Mouse (Mus musculus): ENCODE measurements around the gene Cnot3. TPM values are rescaled to one million over a fixed set of nuclear protein-coding genes. Genes with fewer than 3 reads are reported as not detected.
"Not testable (repeated sequence)": the region's sequence is repeated elsewhere in the genome, so short reads cannot be mapped to it uniquely, and the experiment has no call there.

The Cnot3 gene
- polyA plus RNA-seq, 1 experiment from 2014 or later, result 58.1 TPM

DNA sequence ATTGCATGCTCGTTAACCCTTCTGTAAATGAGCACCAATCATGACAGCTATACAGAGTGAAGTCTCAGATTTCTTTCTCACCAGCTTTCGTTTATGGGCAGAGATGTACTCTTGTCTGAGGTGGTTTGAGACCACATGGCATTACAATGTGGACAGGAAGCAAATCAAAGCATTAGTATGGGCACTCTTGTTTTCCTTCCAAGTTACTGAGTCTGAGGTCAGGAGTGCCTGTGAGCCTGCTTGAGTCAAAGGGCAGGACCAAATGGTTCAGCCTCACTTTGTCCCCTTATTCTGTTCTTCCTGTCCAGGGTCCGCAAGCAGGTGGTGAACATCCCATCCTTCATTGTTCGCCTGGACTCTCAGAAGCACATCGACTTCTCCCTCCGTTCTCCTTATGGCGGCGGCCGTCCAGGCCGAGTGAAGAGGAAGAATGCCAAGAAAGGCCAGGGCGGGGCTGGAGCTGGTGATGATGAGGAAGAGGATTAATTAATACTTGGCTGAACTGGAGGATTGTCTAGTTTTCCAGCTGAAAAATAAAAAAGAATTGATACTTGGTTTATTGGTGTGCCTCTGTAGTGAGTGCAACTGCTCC lies 61.4 kb downstream of the Cnot3 start:
- peak overlapping the region; percentile 91 for H3K4me2 ChIP-seq (replicated peaks)
- H3K9me3 ChIP-seq (replicated peaks), result no peaks in the 10 kb centered on the region
- peaks cover 18% of the 10 kb centered on the region for H3K36me3 ChIP-seq
- peak overlapping the region; percentile 88 for H3K9ac ChIP-seq
- no peak overlapping the region for H3K27ac ChIP-seq
- H3K27me3 ChIP-seq, result no peaks in the 10 kb centered on the region
- peaks cover 15% of the 10 kb centered on the region for H3K4me1 ChIP-seq
- H3K4me3 ChIP-seq, result peak overlapping the region; percentile 83
- 68% methylated on average over 11 of the region's 11 CpGs for WGBS
- ATAC-seq (ENCODE audit: low FRiP score), result no peak

DNA sequence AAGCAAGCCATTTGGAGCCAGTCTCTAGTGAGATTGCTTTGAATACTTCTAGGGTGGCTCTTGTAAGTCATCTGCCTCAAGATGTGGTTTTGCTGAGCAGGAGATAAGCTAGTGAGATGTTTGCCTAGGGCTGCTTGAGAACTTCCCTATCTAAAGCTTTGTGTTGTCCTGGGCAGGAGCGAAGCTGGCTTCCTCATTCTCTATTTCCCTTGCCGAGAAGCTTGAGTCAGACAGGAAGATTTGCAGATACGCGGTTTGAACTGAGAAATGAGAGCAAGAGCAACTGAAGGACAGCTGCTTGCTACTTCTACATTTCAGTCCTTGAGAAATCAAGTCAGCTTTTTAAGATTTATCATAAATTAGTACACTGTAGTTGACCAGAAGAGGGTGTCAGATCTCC lies 62.0 kb downstream of the Cnot3 start:
- 74% methylated on average over 4 of the region's 4 CpGs for WGBS
- Histone ChIP-seq H3K9me3 (replicated peaks) (no peaks in the 10 kb centered on the region), H3K4me2 (replicated peaks) (0 out of 2 replicates have a peak overlapping the region, but pooled peaks have one; percentile 91), H3K4me1 (peaks cover 15% of the 10 kb centered on the region), H3K36me3 (peaks cover 17% of the 10 kb centered on the region), H3K27me3 (no peaks in the 10 kb centered on the region), H3K27ac (no peak overlapping the region), H3K9ac (no peak overlapping the region), H3K4me3 (no peak overlapping the region)
- no peak for ATAC-seq (ENCODE audit: low FRiP score)

GRCm38 (mm10) chr7:3707568-3708413 lies 62.7 kb downstream of the Cnot3 start:
- WGBS, result 22% methylated on average over 7 of the region's 7 CpGs
- H3K4me2 ChIP-seq (replicated peaks), result no peak overlapping the region
- H3K27me3 ChIP-seq, result no peaks in the 10 kb centered on the region
- ATAC-seq (ENCODE audit: low FRiP score), result no peak
- H3K4me1 ChIP-seq, result peaks cover 15% of the 10 kb centered on the region
- H3K9ac ChIP-seq, result no peak overlapping the region
- no peaks in the 10 kb centered on the region for H3K9me3 ChIP-seq (replicated peaks)
- H3K27ac ChIP-seq, result no peak overlapping the region
- no peak overlapping the region for H3K4me3 ChIP-seq
- H3K36me3 ChIP-seq, result peaks cover 17% of the 10 kb centered on the region

- H3K9me3 ChIP-seq (replicated peaks); H3K9ac ChIP-seq; H3K27ac ChIP-seq; H3K4me3 ChIP-seq; ATAC-seq (ENCODE audit: low FRiP score); H3K27me3 ChIP-seq; H3K4me2 ChIP-seq (replicated peaks): not testable (repeated sequence)
- H3K36me3 ChIP-seq, result peaks cover 17% of the 10 kb centered on the region
- H3K4me1 ChIP-seq, result peaks cover 15% of the 10 kb centered on the region
- 38% methylated on average over 5 of the region's 5 CpGs for whole genome bisulfite sequencing
Measured at GRCm38 (mm10) chr7:3708447-3708980, 63.4 kb downstream of the Cnot3 start.

GRCm38 (mm10) chr7:3709000-3709399 lies 63.9 kb downstream of the Cnot3 start:
- peaks cover 17% of the 10 kb centered on the region for H3K36me3 ChIP-seq
- H3K4me3 ChIP-seq, result no peak overlapping the region
- WGBS, result 82% methylated on average over 1 of the region's 1 CpGs
- no peak overlapping the region for H3K27ac ChIP-seq
- H3K27me3 ChIP-seq, result no peaks in the 10 kb centered on the region
- H3K4me2 ChIP-seq (replicated peaks), result no peak overlapping the region
- peaks cover 15% of the 10 kb centered on the region for H3K4me1 ChIP-seq
- no peak overlapping the region for H3K9ac ChIP-seq
- ATAC-seq (ENCODE audit: low FRiP score), result no peak
- no peaks in the 10 kb centered on the region for H3K9me3 ChIP-seq (replicated peaks)

Small RNA genes lying within 50 kb of the gene (microRNA-seq; reads per million reads assigned to microRNA genes)
- gene Mir3572, result 2.4 reads per million

Other genes with a start within 250 kb of the Cnot3 start
- 0.27 and 1.4 TPM in 2 replicates for gene Cacng6, start 221.1 kb upstream of the Cnot3 start, polyA plus RNA-seq (2016; fragmentation: Nextera tagmentation; extraction: Ambion mirVana)
- gene Tarm1, start 142.6 kb upstream of the Cnot3 start, polyA plus RNA-seq (2016; fragmentation: Nextera tagmentation; extraction: Ambion mirVana), result not detected in 2 replicates
- gene Oscar, start 29.1 kb upstream of the Cnot3 start, polyA plus RNA-seq (2016; fragmentation: Nextera tagmentation; extraction: Ambion mirVana), result 0.21 and 0.27 TPM in 2 replicates
- gene Ndufa3, start 27.9 kb upstream of the Cnot3 start, polyA plus RNA-seq (2016; fragmentation: Nextera tagmentation; extraction: Ambion mirVana), result 267 and 378 TPM in 2 replicates
- 38.1 and 45.0 TPM in 2 replicates for gene Tfpt, start 15.3 kb upstream of the Cnot3 start, polyA plus RNA-seq (2016; fragmentation: Nextera tagmentation; extraction: Ambion mirVana)
- 114 and 115 TPM in 2 replicates for gene Prpf31, start 15.3 kb upstream of the Cnot3 start, polyA plus RNA-seq (2016; fragmentation: Nextera tagmentation; extraction: Ambion mirVana)
- gene Leng1, start 20.6 kb downstream of the Cnot3 start, polyA plus RNA-seq (2016; fragmentation: Nextera tagmentation; extraction: Ambion mirVana), result 20.7 and 21.4 TPM in 2 replicates
- 5.5 and 6.7 TPM in 2 replicates for gene Tmc4, start 32.3 kb downstream of the Cnot3 start, polyA plus RNA-seq (2016; fragmentation: Nextera tagmentation; extraction: Ambion mirVana)
- 217 and 228 TPM in 2 replicates for gene Tsen34, start 47.6 kb downstream of the Cnot3 start, polyA plus RNA-seq (2016; fragmentation: Nextera tagmentation; extraction: Ambion mirVana)
- 50.8 and 57.4 TPM in 2 replicates for gene Mboat7, start 48.3 kb downstream of the Cnot3 start, polyA plus RNA-seq (2016; fragmentation: Nextera tagmentation; extraction: Ambion mirVana)
- 989 and 1,031 TPM in 2 replicates for gene Rps9, start 58.7 kb downstream of the Cnot3 start, polyA plus RNA-seq (2016; fragmentation: Nextera tagmentation; extraction: Ambion mirVana)
- gene Pirb, start 75.1 kb downstream of the Cnot3 start, polyA plus RNA-seq (2016; fragmentation: Nextera tagmentation; extraction: Ambion mirVana), result 0.19 and 0.30 TPM in 2 replicates
- not detected in 2 replicates for gene Gm15448, start 180.4 kb downstream of the Cnot3 start, polyA plus RNA-seq (2016; fragmentation: Nextera tagmentation; extraction: Ambion mirVana)
- gene Pira2, start 199.8 kb downstream of the Cnot3 start, polyA plus RNA-seq (2016; fragmentation: Nextera tagmentation; extraction: Ambion mirVana), result 0.10 TPM in 1 of 2 replicates, not detected in the other

All from hindbrain, embryonic 12.5 days (tissue).